Mouse (Mus musculus) liver (tissue): ENCODE results near the gene Gm3159.
"Not testable (repeated sequence)": the region's sequence is repeated elsewhere in the genome, so short reads cannot be mapped to it uniquely, and the experiment has no call there.

Source experiments
- DNase-seq: peaks from one replicate; pipeline ENCODE4 v3.0.0-alpha.2; 2020; ENCODE audit warnings: mixed read lengths

Gene Gm3159

GRCm38 (mm10) chr14:4397226-4397625 is at the start of gene Gm3159:
Gene Gm3159, plus strand, starts transcription at chr14:4397526.
- not testable (repeated sequence) for DNase-seq

- DNase-seq, result not testable (repeated sequence)
These were observed 28.3 kb upstream of the Gm3159 start for GRCm38 (mm10) chr14:4368991-4369390.

GRCm38 (mm10) chr14:4369691-4370090 is 27.6 kb upstream of the Gm3159 start:
- DNase-seq, result not testable (repeated sequence)

GRCm38 (mm10) chr14:4377871-4378270 is 19.5 kb upstream of the Gm3159 start:
- not testable (repeated sequence) for DNase-seq

- DNase-seq, result not testable (repeated sequence)
These were observed 11.7 kb upstream of the Gm3159 start for GRCm38 (mm10) chr14:4385606-4386005.

GRCm38 (mm10) chr14:4392841-4393530 is 4.3 kb upstream of the Gm3159 start:
- DNase-seq, result not testable (repeated sequence)

GRCm38 (mm10) chr14:4398624-4399023 is 1.3 kb downstream of the Gm3159 start:
- not testable (repeated sequence) for DNase-seq

GRCm38 (mm10) chr14:4400115-4400789 is 2.9 kb downstream of the Gm3159 start:
- not testable (repeated sequence) for DNase-seq

- not testable (repeated sequence) for DNase-seq
These were observed 3.9 kb downstream of the Gm3159 start for GRCm38 (mm10) chr14:4401245-4401644.

- DNase-seq, result not testable (repeated sequence)
These were observed 6.5 kb downstream of the Gm3159 start for GRCm38 (mm10) chr14:4403840-4404239.

- not testable (repeated sequence) for DNase-seq
These were observed 12.6 kb downstream of the Gm3159 start for GRCm38 (mm10) chr14:4409939-4410338.

GRCm38 (mm10) chr14:4414965-4415835 is 17.9 kb downstream of the Gm3159 start, which contains the start of gene Gm3164:
Gene Gm3164, plus strand, starts transcription at chr14:4415448.
- peak; percentile 2 for DNase-seq

- not testable (repeated sequence) for DNase-seq
These were observed 33.4 kb downstream of the Gm3159 start, which contains the start of gene Gm3173 for GRCm38 (mm10) chr14:4430692-4431091. Gene Gm3173, plus strand, starts transcription at chr14:4430992.
